Mouse (Mus musculus) spleen, adult 12 weeks (tissue): ENCODE data around the gene Capn5.
A peak's percentile ranks its signal among the peaks of the same experiment; 100 is the strongest.

Experiments
- DNase-seq: peaks from one replicate; pipeline ENCODE4 v3.0.0; 2022; ENCODE audit warnings: low spot score

Capn5 gene

DNA sequence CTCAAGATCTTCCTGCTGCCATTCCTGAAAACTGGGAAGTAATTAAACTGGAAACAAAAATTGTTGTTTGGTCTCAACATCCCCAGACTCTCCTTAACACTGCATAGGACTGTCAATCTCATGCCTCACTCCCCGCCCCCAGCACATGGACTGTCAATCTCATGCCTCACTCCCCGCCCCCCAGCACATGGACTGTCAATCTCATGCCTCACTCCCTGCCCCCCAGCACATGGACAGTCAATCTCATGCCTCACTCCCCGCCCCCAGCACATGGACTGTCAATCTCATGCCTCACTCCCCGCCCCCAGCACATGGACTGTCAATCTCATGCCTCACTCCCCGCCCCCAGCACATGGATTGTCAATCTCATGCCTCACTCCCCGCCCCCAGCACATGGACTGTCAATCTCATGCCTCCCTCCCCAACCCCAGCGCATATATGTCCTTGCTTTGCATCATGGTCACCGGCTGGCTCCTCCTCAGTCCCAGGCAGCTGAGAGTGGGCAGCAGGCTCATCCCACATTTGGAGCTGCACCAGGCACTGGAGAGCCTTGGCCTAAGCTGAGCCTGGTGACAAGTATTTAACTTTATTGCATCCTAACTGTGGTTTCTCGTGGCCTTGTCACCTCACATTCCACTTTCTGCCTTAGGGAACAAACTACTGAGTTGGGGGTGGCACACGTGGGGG is 29.2 kb downstream of the Capn5 start:
- no peak for DNase-seq

DNA sequence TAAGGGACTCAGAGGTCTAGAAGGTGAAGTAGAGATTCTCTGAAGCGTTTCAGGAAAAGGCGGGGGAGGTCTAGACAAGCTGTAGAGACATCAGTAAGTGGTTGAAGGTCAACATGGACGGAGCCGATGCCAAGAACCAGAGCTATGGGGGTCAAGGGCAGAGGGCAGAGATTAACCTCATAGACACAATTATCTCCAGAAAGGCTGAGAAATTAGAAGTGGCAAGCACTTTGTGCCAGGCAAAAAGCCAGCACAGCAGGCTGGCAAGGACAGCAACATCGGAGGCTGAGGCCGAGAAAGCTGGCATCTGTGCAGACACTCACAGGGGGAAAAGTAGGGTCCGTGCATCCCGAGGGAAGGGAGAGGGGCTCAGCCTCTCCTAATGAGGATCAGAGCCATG is 30.3 kb downstream of the Capn5 start:
- no peak for DNase-seq

DNA sequence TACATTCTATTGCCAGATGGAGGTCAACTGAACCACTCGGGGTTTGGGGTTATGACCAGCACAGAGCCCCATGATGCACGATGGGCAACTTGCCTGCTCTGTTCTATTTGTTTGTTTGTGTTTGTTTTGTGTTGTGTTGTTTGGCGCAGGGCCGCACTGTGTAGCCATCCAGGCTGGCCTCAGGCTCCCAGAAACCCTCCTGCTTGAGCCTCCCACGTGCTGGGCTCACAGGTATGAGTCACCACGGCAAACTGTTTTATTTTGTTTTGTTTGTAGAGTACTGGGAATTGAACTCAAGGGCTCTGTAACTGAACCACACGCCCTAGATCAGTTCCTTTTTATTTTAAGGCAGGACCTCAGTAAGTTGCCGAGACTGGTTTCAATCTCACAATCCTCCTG is 31.6 kb downstream of the Capn5 start:
- no peak for DNase-seq

DNA sequence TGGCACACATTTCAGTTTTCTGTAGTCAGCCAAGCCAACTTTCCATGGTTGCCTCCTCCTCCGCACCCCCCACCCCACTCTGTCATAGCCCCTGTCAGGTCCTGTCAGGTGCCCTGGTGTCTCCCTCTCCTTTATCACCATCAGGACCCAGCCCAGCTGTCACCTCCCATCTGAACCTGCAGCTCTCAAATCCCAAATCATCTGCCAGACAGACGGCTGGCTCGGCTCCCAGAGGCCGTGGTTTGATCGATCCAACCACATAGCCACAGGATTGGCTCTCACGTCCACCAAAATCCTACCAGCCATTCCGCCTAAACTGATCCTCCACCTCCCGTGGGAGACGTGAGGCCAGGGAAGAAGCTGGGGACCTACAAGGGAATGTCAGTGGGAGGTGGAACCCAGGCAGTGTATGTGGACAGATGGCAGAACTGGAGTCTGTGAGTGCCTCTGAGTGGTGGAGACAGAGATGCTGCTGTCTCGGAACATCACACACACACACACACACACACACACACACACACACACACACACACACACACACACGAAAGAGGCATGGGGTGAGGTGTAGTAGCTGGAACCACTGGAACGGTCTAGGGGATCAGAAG is 32.1 kb downstream of the Capn5 start:
- DNase-seq, result no peak

DNA sequence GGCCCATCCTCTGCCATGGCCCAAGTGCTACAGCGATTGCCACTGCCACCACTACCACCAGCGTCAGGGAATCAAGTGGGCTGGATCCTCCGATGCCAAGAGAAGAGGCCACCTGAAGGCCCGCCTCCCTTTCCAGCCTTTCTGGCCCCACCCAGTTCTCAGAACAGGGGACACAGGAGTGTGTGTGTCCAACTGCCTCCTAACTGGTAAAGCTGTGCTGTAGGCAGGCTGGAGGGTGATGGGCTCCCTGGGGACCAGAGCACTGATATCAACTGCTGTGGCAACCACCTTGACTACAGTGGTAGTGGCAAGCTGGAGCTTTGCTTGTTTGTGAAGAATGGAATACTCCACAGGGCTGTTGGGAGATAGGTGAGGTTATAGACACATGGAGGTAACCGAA is 32.7 kb downstream of the Capn5 start, which contains the start of gene Omp:
Omp (minus strand) TSS at position 101 of the 400 bp plus-strand sequence.
- no peak for DNase-seq

DNA sequence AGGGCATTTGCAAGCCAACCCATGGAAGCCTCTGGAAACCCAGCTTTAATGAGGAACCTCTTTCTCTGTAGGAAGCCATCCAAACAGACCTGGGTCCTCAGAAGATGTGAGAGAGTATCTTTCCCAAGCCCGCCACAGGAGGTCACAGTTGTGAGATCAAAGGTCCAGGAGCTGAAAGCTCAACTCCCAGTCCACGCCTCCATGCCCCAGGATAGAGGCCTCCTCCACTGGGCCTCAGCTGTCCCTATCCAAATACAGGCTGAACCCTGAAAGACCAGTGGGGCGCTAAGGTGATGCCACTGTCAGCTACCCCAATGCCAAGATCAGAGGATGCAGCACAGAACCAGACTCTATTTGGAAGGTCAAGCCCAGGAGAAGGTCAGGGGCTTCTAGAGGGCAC is 35.4 kb downstream of the Capn5 start:
- DNase-seq, result no peak

DNA sequence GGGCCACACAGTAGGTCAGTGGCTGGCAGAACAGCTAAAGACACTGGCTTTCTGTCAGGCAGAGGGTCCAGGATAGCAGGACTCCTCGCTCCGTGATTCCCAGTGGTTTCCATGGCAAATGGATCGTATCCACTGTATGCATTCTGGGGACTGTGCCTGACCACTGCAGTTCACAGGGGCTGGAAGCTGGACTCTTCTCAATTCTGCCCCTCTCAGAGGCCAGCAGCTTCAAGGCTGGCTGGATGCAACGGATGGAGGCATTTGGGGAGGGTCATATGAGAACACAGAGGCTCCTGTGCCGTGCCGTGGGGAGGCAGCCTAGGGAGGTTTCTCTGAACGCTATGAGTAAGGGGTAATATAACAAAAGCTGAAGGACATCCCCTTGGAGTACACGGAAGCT is 35.8 kb downstream of the Capn5 start:
- no peak for DNase-seq

DNA sequence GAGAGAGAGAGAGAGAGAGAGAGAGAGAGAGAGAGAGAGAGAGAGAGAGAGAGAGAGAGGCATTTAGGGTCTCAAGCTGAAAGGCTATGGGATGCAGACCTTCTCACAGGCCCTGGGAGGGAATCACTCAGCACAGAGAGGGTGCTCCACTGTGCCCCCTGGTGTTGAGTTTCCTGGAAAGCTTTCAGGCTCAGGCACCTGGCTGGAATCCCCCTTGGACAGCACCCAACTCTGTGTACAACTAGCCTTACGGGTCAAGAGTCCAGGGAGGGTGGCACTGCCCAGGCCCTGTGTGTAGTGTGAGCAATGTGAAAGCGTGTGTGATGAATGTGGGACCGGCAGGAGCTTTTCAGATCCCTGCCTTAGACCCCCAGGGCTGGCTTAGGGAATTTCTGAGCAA is 36.9 kb downstream of the Capn5 start:
- DNase-seq, result no peak

DNA sequence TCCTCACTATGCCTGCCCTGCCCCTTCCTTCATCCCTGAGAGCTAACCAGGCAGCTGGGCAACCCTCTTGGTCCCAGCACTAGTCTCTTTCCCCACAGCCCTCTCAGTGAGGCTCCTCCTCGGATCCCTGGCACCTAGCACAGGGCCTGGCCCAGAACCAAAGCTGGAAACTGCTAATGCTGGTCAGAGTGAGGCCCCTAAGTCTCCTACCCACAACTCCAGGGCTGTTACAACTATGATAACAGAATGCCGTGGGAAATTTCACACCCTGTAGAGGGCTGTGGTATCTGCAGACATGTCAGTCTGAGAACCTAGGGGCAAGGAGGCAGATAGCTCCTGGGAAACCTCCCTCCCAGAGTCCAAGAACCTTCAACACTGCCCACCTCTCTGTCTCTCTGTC is 37.5 kb downstream of the Capn5 start:
- no peak for DNase-seq

DNA sequence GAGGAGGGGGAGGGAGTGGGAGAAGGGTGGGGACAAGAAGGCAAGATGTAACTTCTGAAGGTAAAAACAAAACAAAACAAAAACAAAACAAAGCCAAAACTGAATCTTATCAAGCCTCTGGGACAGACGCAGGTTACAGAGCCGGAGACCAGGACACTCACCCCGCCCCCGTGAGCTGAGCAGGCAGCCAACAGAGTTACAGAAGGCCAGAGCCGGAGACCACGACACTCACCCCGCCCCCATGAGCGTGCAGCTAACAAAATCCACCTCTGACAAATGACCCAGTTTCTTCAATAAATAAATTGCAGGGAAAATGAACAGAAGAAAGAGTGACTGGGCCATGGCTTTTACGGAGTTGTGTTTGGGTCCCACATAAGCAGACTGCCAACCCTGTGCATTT is 38.9 kb downstream of the Capn5 start:
- DNase-seq, result no peak

DNA sequence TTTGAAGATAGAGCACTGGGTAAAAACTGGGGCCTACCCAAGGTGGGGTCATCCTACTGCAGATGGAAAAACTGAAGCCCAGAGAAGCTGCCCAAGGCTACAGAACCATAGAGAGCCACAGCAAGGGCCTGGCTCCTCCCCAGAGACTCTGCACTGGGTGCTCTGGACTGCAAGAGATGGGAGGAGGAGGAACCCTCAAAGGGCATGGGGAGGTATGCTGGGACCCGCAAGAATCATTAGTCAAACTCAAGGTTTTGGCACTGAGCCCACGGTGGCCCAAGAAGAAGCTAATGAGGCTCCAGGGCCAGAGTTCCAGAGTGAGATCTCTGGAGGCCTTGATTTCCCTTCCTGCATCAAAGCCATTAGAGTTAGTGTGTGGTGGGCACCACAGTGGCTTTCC is 40.1 kb downstream of the Capn5 start:
- no peak for DNase-seq

DNA sequence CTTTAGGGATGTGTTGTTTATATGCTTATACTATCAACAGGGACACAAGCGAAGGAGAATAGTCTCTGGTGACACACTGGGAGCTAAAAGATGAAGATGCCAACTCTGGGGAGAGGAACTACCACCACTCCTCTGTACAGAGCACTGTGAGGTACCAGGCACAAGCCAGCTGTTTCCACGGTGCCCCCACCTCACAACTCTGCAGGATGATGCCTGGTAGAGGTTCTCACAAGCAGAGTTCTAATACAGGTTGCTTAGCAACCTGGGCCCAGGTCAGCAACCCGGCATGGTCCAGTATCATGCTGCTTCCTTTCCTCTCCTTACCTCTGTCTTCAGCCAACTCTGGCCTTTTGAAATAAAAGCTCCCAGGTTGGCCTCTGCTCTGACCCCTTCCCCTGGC is 40.5 kb downstream of the Capn5 start:
- DNase-seq, result no peak

DNA sequence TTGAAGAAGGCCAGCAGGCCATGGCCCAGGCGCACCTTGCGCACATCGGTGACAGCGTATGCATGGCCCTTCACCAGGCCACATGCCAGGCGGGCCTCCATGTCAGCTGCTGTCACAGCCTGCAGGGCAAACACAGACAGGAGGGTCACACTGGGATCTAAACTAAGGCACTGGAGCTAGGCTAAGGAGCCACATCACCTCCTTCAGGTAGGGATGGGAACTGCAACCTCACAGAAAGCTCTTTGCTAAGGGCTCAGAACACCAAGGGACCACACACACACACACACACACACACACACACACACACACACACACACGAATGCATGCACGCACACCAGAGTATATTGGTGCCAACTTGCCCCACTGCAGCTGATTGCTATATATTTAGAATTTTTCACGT is 46.3 kb downstream of the Capn5 start:
- DNase-seq, result no peak

DNA sequence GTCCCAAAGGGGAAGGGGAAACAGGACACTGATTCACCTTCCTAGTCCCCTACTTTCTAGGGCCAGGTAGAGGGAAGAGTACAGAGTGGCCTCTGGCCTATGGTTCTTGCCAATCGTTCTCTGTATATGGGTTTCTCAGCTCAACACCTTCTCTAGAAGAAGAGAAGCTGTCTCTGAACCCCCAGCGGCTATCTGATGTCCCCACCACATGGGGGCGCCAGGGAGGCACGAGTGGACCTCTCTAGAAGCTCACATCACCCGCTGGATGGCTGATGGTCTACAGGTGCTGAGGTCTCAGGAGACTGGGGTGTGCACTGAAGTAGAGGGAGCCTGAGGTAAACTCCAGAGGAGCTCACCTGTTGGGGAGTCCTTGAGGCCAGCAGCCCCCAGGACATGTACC is 52.6 kb downstream of the Capn5 start:
- peak; percentile 35 for DNase-seq

DNA sequence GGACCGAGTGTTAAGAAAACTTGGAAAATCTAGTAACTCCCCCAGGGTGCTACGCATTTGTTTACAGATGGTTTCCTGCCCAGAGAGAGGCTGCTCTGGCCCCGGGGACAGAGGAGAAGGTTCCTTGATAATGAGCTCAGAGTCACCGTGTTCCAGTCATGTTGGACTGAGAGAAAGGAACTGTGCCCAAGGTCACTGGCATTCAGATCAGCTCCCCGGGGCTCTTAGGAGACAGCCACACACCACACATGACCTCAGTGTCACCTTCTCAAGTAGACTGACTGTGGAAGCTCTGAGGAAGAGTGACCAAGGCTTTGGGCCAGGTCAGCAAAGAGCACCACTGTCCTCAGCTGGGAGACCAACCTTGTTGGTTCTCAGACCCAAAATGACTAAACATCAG is 53.4 kb downstream of the Capn5 start:
- no peak for DNase-seq

DNA sequence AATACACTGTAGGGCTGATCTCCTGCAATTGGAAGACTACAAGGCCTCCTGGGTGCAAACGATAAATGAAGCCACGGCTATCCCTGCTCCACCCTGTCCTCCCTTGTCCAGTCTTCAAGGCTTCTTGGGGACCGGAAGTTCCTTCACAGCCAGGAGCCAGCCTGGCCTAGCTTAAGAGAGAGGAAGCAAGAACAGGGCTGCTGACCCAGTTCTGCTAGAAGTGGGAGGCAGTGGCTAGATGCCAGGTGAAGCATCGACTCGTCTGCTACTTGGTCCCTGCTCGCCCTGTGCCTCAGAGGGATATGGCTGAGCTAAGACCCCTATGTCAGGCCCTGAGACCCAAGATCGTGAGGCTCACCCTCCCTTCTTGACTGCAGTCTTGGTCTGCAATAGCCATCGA is 56.4 kb downstream of the Capn5 start:
- DNase-seq, result no peak

DNA sequence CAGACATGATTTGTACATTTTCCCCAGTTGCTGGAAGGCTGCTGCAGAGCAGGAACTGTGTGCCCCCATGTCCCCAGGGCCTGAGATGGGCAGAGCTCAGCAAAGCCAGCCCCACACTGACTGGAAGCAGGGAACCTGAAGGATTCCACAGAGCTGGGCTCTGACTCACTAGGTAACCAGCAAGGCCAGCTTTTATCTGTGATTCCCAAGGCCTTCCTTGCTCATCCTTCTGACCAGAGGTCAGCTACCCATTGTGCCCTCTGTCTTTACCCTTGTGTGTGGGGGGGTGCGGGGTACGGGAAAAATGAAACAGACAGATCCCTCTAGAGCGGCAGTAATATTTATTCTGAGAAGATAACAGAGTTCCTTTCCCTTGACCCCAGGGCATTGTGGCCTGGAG is 56.8 kb downstream of the Capn5 start:
- no peak for DNase-seq

DNA sequence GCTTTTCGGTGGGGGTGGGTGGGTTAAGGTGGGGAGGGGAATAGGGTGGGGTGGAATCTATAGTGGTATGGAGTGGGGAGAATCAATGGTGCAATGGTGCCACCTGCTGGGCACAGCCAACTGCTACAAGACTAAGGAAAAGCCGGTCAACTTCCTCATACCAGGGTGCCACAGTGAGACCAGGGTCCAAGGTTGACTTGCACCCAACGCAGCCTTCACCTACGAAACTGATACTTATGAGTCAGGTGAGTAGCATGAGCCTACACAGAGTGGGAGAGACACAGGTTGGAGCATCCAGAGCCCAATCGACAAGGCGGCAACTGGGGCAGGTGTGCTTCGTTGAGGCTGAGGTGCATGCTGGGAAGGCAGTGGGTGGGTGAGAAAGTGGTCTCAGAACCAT is 57.7 kb downstream of the Capn5 start:
- DNase-seq, result peak; percentile 45

DNA sequence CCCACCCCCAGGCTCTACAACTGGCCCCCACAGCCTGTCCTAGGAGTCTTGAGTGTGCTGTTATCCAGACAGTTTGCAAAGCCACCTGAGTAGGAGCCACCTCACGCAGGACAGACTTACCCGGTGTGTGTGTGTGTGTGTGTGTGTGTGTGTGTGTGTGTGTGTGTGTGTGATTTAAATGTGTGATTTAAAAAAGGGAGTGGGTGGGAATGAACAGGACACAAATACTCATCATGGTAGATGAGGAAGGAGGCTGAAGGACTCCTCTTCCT is 58.2 kb downstream of the Capn5 start:
- DNase-seq, result no peak

DNA sequence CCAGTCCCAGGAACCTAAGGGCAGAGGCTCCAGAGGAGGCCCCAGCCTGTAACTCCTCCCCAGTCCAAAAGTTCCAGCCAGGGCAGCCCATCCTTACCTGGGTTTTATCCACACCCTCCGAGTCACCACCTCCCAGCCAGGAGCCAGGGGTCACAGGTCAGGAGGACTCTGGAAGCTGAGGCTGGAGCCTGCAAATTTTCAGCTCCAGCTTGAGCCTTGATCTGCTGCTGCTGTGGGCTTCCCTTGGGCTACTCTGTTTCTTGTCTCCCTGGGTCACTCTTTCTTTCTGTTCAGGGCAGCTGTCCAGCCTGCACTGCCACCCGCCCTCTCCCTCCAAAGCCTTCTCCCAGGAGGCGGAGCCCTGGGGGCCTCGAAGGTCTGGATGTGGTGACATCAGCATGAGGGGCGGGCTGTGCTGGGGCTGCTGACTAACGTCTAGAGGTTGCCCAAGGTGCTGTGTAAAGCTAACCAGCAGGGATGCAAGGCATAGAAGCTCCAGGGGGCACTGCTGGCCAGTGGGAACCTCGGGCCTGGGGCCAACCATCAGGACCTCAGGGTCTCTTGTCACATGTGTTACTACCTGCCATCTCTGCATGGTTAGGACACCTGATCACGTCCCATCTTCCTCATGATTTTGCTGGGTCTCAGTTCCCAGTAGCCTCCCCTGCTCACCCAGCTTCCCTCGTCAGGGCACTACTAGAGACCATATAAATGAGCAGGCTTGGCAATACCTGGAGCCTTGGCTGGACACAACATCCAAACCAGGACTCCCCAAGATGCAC is 58.7 kb downstream of the Capn5 start, which contains the start of gene Myo7a:
Myo7a (minus strand) TSS at position 346 of the 782 bp plus-strand sequence.
- no peak for DNase-seq

DNA sequence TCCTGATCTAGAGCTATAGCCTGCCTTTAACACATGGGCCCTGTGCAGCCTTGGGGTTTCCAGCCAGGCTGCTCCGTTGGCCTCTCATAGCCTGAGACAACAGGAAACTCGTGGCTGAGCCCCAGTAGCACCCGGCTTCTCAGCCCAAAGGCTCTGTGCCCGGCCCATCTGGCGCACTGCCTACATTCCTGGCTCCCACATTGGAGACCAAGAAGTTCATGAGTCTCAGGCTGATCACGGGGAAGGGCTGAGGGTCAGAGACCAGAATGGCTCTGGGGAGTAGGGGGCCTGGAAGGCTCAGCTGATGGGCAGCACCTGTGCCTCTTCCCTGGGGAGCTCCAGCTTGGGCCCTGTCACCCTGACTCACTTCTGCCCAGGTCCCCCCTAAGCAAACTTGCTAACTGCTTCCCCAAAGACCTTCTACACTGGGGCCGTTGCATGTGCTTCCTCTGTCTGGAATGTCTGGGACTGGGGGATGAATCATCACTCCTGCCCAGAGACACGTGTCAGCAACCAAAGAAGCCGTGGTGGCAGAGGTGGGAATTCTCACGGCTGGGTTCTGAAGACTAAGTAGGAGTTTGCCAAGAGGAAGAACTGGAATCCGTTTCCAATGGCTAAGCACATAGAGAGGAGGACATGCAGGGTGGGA is 60.9 kb downstream of the Capn5 start:
- DNase-seq, result no peak

DNA sequence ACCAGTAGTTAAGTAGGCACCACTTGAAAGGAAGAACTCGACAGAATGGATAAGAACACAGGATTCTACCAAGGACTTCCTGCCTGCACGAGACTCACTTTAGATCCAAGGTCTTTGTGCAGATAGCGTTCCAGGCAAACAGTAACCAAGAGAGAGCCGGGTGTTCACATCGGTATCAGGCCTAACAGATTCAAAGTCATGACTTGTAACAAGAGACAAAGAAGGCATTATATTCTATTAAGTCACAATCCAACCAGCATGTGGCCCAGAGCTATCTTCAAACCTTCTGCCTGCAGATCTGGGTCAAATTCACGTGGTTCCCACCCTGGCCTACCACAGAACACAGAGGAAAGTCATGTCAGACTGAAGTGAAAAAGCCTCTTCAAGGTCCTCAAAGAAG is 63.4 kb downstream of the Capn5 start:
- DNase-seq, result no peak

DNA sequence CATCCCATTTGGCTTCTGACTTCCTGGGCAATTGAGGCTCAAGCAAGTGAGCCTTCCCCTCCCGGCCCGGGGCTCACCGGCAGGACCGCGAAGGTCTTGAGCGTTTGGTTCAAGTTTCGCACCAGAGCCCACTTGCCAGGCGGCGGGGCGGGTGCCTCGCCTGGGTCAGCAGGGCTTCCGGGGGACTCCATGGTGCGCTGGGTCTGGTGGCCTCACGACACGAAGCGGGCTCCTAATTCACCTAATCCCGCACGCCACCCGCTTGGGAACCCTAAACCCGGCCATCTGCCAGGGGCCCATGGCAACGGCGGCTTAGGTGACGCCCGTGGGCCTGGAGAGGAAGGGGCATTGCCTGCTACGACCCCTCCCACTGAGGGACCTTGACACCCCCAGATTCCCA is 66.8 kb downstream of the Capn5 start:
- no peak for DNase-seq
